Mouse (Mus musculus) lung, embryonic 14.5 days (tissue): ENCODE measurements around the gene Bmpr1b. TPM values are rescaled to one million over a fixed set of nuclear protein-coding genes. Genes with fewer than 3 reads are reported as not detected.

Source experiments
- ATAC-seq: fragments of 200-750 bp; cut with Nextera tagmentation; 2 replicates; pipeline ENCODE4 v1.8.0; 2017; ENCODE audit warnings: mild to moderate bottlenecking, moderate TSS enrichment, moderate library complexity; ENCODE audit not compliant: insufficient read depth
- DNase-seq: peaks from one replicate; pipeline ENCODE4 v3.0.0-alpha.2; 2015
- H3K27ac ChIP-seq: fragments of 300-500 bp; sonication (generic); 2 replicates; pipeline ENCODE4 v1.5.1; 2014; ENCODE audit warnings: low read depth, mild to moderate bottlenecking, moderate library complexity
- H3K27me3 ChIP-seq: fragments of 300-500 bp; sonication (generic); 2 replicates; pipeline ENCODE4 v1.6.1; 2014; ENCODE audit warnings: low read length, control low read depth; ENCODE audit not compliant: insufficient read depth
- H3K36me3 ChIP-seq: fragments of 300-500 bp; sonication (generic); 2 replicates; pipeline ENCODE4 v1.6.1; 2014; ENCODE audit warnings: control low read depth; ENCODE audit not compliant: insufficient read depth
- H3K4me1 ChIP-seq: fragments of 300-500 bp; sonication (generic); 2 replicates; pipeline ENCODE4 v1.6.1; 2014; ENCODE audit warnings: antibody characterized with exemption, control low read depth; ENCODE audit not compliant: insufficient read depth
- H3K4me2 ChIP-seq: fragments of 300-500 bp; sonication (generic); 2 replicates; pipeline ENCODE4 v1.6.1; 2014; ENCODE audit warnings: mild to moderate bottlenecking
- H3K4me3 ChIP-seq: fragments of 300-500 bp; sonication (generic); 2 replicates; pipeline ENCODE4 v1.5.1; 2014; ENCODE audit warnings: low read depth, low read length
- H3K9ac ChIP-seq: fragments of 300-500 bp; sonication (generic); 2 replicates; pipeline ENCODE4 v1.6.1; 2014
- H3K9me3 ChIP-seq: fragments of 300-500 bp; sonication (generic); 2 replicates; pipeline ENCODE4 v1.6.1; 2016; ENCODE audit warnings: low read depth, low read length, control low read depth
- CTCF ChIP-seq: IDR thresholded peaks from 2 replicates; pipeline ENCODE4 v1.5.1; 2016; ENCODE audit warnings: antibody characterized with exemption, low read depth
- WGBS: fragments of 180-500 bp; shearing (Covaris S2); extraction: QIAGEN DNeasy Blood & Tissue Kit; methylation state at CpG from one replicate; pipeline ENCODE4 v1.1.7; 2014; 5-methylcytosine and 5-hydroxymethylcytosine counted together
- polyA plus RNA-seq: library from polyadenylated mRNA; unstranded; fragments of >200 nt; fragmentation: Nextera tagmentation; extraction: Ambion mirVana; gene quantifications from 2 replicates; pipeline ENCODE4 v1.2.1, GENCODE M21; 2014

Bmpr1b gene
- polyA plus RNA-seq, 1 experiment from 2014 or later = 6.7 TPM

DNA sequence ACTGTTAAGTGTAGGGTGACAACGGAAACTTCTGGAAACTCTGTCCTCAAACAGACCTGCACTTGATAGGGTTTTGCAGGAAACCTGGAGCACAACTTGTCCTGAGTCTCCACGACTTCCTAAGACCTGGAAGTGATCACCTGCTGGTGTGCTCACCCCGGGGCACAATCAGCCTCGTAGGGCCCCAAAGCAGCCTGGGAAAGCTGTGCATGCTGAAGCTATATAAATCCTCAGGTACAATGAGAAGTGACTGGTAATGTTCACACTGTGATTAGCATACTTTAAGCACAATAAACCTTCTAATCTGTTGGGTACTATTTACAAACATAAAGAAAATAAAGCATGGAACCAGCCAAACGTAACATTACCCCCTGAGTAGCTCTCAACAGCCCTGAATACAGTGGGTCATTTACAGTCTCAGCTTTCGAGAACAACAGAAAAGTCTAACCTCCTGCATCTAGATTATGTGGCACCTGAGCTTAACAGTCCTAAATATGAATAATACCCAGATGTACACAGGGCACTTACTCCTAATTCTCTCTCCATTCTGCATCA, 54.4 kb downstream of the Bmpr1b start:
- no peaks in the 10 kb centered on the region for H3K36me3 ChIP-seq
- 0 out of 2 replicates have a peak, but pooled peaks cover 2% of the 10 kb centered on the region for H3K4me1 ChIP-seq
- H3K4me2 ChIP-seq = no peak overlapping the region
- DNase-seq (no peak), ATAC-seq (no peak)
- no peaks in the 10 kb centered on the region for H3K27me3 ChIP-seq
- no peak overlapping the region for H3K27ac ChIP-seq
- TF ChIP-seq CTCF = no peak
- H3K9me3 ChIP-seq = no peaks in the 10 kb centered on the region
- WGBS = 72% methylated on average over 6 of the region's 6 CpGs
- H3K9ac ChIP-seq = no peak overlapping the region
- no peak overlapping the region for H3K4me3 ChIP-seq

DNA sequence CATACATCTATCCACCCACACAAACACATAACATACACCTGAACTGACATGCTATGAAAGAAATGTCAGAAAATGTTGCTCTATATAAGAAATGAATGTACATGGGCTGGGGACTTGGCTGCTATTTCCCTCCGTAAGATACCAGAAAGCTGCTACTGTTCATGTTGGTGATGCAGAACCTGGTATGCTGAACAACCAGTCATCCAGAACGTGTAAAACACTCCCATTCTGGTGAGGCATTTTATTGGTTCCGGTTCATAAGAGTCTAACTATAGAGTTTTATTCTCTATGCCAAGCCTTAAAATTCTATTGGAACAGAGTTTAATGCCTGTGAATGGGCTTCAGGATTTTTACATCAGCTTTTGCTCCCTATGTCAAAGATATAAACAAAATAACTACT, 55.0 kb downstream of the Bmpr1b start:
- TF ChIP-seq CTCF = no peak
- Histone ChIP-seq H3K4me3 (no peak overlapping the region), H3K9me3 (no peaks in the 10 kb centered on the region), H3K27me3 (no peaks in the 10 kb centered on the region), H3K36me3 (no peaks in the 10 kb centered on the region), H3K27ac (no peak overlapping the region), H3K9ac (no peak overlapping the region), H3K4me1 (0 out of 2 replicates have a peak, but pooled peaks cover 2% of the 10 kb centered on the region), H3K4me2 (no peak overlapping the region)
- no peak for DNase-seq
- WGBS = 79% methylated on average over 3 of the region's 3 CpGs
- no peak for ATAC-seq

DNA sequence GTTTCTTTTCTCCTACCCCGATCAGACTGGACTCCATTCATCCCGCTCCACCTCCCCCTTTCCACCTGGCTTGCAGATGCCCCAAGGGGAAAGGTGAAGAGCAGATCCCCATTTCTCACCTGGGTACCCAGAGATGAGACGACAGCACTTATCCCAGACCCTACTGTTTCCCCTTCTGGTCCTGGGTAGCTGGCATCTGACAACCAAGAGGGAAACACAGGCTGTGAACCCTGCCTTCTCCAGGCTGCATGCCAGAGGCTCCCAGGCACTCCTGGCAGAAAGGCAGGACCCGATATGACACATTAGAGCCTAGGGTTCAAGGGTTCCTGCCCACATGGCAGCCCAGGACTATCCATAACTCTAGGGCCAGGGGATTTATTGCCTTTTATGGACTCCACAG, 56.0 kb downstream of the Bmpr1b start:
- H3K4me1 ChIP-seq = 0 out of 2 replicates have a peak, but pooled peaks cover 2% of the 10 kb centered on the region
- no peak overlapping the region for H3K4me3 ChIP-seq
- DNase-seq (no peak), ATAC-seq (no peak)
- H3K9me3 ChIP-seq = no peaks in the 10 kb centered on the region
- H3K27me3 ChIP-seq = no peaks in the 10 kb centered on the region
- no peak overlapping the region for H3K4me2 ChIP-seq
- no peak for TF ChIP-seq CTCF
- H3K27ac ChIP-seq = no peak overlapping the region
- H3K36me3 ChIP-seq = no peaks in the 10 kb centered on the region
- WGBS = 73% methylated on average over 4 of the region's 4 CpGs
- H3K9ac ChIP-seq = no peak overlapping the region

DNA sequence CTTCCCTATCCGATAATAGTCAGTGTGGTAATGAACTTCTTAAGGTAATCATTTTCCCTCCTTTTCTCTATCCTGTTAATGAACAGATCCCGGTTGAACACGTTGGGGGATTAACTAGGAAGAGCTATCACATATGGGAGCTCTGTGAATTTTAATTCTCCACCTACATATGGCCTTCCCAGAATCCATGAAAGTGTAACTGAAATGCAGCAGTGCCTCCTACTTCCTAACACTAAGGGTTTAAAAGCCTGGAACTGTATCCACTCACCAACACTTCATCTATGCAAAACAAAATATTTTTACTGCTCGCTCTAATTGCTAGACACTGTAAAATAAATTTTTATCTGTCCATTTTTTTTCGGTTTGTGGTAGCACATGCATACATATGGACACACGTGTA, 63.0 kb downstream of the Bmpr1b start:
- H3K4me2 ChIP-seq = no peak overlapping the region
- TF ChIP-seq CTCF = no peak
- no peak overlapping the region for H3K27ac ChIP-seq
- H3K27me3 ChIP-seq = no peaks in the 10 kb centered on the region
- ATAC-seq (no peak), DNase-seq (peak; percentile 64)
- 54% methylated on average over 6 of the region's 6 CpGs for WGBS
- H3K36me3 ChIP-seq = no peaks in the 10 kb centered on the region
- H3K9ac ChIP-seq = no peak overlapping the region
- 0 out of 2 replicates have a peak, but pooled peaks cover 3% of the 10 kb centered on the region for H3K4me1 ChIP-seq
- peaks cover 3% of the 10 kb centered on the region; the same call in 1 of the 2 replicates for H3K9me3 ChIP-seq
- H3K4me3 ChIP-seq = no peak overlapping the region

DNA sequence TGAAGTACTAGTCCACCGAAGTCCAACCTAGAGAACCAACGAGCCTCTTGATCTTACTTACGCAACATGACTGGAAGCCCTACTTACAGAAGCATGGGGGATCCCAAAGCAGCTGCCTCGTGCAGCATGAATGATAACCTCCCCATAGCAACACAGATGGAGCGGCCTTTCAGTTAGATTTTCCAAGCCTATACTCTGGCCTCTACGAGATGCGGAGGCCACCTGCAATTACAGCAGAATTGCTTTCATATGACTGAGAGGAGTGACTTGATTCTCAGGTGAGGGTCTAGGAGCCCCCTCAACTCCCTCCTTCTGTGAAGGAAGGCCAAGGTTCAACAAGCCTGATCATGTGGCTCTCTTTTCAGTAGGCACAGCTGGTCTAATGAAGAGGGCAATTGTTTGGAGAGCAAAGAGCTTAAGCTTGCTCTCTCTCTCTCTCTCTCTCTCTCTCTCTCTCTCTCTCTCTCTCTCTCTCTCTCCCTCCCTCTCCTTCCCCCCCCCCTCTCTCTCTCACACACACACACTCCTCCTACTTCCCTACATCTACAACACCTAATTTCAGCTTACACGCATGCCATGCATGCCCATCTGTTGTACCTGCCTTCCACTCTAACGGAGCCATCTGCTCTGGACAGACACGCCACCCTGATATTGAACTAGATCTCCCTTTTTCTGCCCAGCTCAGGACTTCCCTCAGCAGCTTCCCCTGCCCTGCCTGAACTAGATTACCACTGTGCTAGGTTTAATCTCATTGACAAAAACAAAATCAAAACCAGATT, 65.0 kb downstream of the Bmpr1b start:
- ATAC-seq (peak; percentile 62; the same call in 1 of the 2 replicates), DNase-seq (peak; percentile 5)
- Histone ChIP-seq H3K4me3 (no peak overlapping the region), H3K27me3 (no peaks in the 10 kb centered on the region), H3K4me2 (no peak overlapping the region), H3K36me3 (no peaks in the 10 kb centered on the region), H3K9me3 (peaks cover 3% of the 10 kb centered on the region; the same call in 1 of the 2 replicates), H3K4me1 (0 out of 2 replicates have a peak, but pooled peaks cover 3% of the 10 kb centered on the region), H3K27ac (no peak overlapping the region), H3K9ac (no peak overlapping the region)
- no peak for TF ChIP-seq CTCF
- WGBS = 69% methylated on average over 10 of the region's 10 CpGs

DNA sequence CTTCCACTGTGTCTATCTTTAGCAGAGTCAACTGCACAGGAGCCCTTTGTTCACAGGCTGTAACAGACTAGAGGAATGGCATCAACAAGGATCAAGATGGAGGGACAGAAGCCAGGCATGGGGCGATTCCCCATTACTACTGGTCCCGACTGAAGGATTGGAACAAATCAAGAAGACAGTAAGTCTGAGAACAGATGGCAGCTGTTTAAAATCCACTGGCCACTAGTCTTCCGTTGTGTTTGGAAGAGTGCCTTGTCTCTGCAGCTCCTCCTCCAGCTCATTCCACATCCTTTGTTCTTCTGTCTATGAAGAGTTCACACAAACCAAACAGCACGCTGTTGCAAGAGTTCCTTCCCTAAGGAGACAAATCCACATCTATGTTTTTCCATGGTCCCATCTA, 65.6 kb downstream of the Bmpr1b start:
- H3K4me1 ChIP-seq = 0 out of 2 replicates have a peak, but pooled peaks cover 3% of the 10 kb centered on the region
- no peaks in the 10 kb centered on the region for H3K36me3 ChIP-seq
- H3K27me3 ChIP-seq = no peaks in the 10 kb centered on the region
- H3K9ac ChIP-seq = no peak overlapping the region
- peak; percentile 26 for DNase-seq
- no peak for ATAC-seq
- H3K27ac ChIP-seq = no peak overlapping the region
- no peak overlapping the region for H3K4me3 ChIP-seq
- TF ChIP-seq CTCF = no peak
- peaks cover 3% of the 10 kb centered on the region; the same call in 1 of the 2 replicates for H3K9me3 ChIP-seq
- H3K4me2 ChIP-seq = no peak overlapping the region
- WGBS = 53% methylated on average over 4 of the region's 4 CpGs

DNA sequence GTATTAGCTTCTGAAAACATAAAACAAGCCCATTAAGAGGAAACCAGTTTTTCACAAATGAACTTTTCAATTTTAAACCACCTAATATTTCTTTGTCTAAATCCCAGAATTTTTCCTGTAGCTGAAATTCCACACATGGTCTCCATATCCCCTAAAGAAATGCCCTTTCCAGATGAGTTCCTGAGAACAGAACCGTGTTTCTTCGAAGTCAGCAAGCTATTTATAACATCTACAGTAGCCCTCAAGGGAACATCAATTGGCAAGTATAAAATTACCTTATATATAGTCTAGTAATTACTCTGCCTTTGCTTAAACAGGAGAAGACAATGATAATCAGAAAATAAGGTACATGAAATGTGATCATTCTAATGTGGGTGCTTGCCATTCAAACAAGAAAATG, 70.1 kb downstream of the Bmpr1b start:
- no peaks in the 10 kb centered on the region for H3K4me1 ChIP-seq
- H3K27ac ChIP-seq = no peak overlapping the region
- no peak overlapping the region for H3K4me2 ChIP-seq
- DNase-seq (no peak), ATAC-seq (no peak)
- no peak for TF ChIP-seq CTCF
- H3K9ac ChIP-seq = no peak overlapping the region
- H3K4me3 ChIP-seq = no peak overlapping the region
- 46% methylated on average over 2 of the region's 2 CpGs for WGBS
- H3K36me3 ChIP-seq = no peaks in the 10 kb centered on the region
- H3K27me3 ChIP-seq = no peaks in the 10 kb centered on the region
- no peaks in the 10 kb centered on the region for H3K9me3 ChIP-seq
